Mouse (Mus musculus): ENCODE measurements at regions not wholly inside any gene's neighbourhood (a gene's known extent, or its start where the extent isn't known, plus 50 kb on each side); places are given as distances from the start of the nearest gene placed in this dataset.
A peak's percentile ranks its signal among the peaks of the same experiment; 100 is the strongest.

DNA sequence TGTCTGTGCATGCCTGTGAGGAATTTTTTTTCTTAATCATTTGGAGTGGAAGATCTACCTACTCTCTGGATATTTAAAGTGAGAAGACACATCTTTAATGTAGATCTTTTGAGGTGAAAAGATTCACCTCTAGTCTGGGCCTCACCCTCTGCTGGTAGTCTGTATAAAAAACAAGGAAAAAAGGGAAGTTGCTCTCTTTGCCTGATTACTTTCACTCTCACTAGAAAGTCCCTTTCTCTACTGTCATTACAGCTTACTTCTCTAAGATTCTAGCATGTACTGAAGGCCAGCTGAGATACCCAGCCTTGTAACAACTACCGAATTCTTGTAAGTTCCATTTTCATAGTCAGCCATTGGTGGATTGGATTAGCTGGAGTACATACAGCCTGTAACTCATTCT is 3791.9 kb downstream of the 9330182O14Rik start:
- Histone ChIP-seq H3K27ac (ENCODE audit: low read depth, low read length) (no peak overlapping the region), H3K9me3 (ENCODE audit: control insufficient read depth) (no peaks in the 10 kb centered on the region), H3K4me2 (replicated peaks; ENCODE audit: low read depth) (no peak overlapping the region), H3K9ac (ENCODE audit: low read depth, low read length) (no peak overlapping the region), H3K4me1 (replicated peaks; ENCODE audit: control insufficient read depth, insufficient read depth, low read length) (no peaks in the 10 kb centered on the region), H3K4me3 (ENCODE audit: low read depth, low read length) (no peak overlapping the region), H3K36me3 (ENCODE audit: control insufficient read depth, insufficient read depth) (no peaks in the 10 kb centered on the region), H3K27me3 (replicated peaks; ENCODE audit: control insufficient read depth, insufficient read depth, low read length) (no peaks in the 10 kb centered on the region)
- WGBS = 79% methylated on average over 1 of the region's 1 CpGs
- no peak for TF ChIP-seq CTCF (IDR thresholded peaks at IDR 0.05; ENCODE audit: low read depth)
- no peak for ATAC-seq

DNA sequence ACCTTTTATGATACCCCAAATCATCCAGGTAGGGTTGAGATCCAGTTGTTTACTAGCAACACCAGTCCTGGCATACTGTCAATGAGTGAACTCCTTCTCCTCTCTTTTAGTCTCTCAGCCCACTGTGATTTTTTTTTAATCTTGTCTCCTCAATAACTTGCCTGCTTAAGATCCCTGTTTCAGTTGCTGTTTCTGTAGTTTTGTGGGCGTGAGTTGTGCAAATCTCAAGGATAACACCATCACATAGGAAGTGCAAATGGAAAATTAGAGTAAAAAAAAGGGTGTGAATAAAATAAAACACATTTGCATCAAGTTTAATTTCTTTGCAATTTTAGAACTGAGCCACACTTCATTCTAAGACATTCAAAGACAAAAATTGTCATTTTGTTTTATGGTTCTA is 3799.4 kb downstream of the 9330182O14Rik start:
- Histone ChIP-seq H3K27me3 (replicated peaks; ENCODE audit: control insufficient read depth, insufficient read depth, low read length) (no peaks in the 10 kb centered on the region), H3K27ac (ENCODE audit: low read depth, low read length) (no peak overlapping the region), H3K9ac (ENCODE audit: low read depth, low read length) (no peak overlapping the region), H3K36me3 (ENCODE audit: control insufficient read depth, insufficient read depth) (no peaks in the 10 kb centered on the region), H3K4me1 (replicated peaks; ENCODE audit: control insufficient read depth, insufficient read depth, low read length) (no peaks in the 10 kb centered on the region), H3K9me3 (ENCODE audit: control insufficient read depth) (no peaks in the 10 kb centered on the region), H3K4me3 (ENCODE audit: low read depth, low read length) (no peak overlapping the region), H3K4me2 (replicated peaks; ENCODE audit: low read depth) (no peak overlapping the region)
- 81% methylated on average over 1 of the region's 1 CpGs for WGBS
- TF ChIP-seq CTCF (IDR thresholded peaks at IDR 0.05; ENCODE audit: low read depth) = no peak
- ATAC-seq = no peak

DNA sequence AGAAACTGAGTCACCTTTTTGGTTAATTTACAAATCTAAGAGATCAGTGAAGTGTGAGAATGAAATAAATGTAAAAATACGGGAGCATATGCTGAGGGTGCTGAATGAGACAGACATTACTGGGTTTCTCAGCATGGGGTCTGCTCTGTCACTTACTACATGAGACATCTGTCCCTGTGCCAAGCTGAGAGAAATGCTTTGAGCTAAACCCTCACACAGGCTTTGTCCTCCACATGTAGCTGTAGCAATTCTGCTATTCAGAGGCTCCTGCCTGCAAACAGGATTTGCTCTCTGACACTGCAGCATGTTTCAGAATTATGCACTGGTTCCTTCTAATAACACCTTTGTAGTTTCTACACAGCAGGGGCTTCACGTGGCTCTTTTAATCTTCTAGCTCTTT is 3806.3 kb downstream of the 9330182O14Rik start:
- TF ChIP-seq CTCF (IDR thresholded peaks at IDR 0.05; ENCODE audit: low read depth) = no peak
- Histone ChIP-seq H3K9ac (ENCODE audit: low read depth, low read length) (no peak overlapping the region), H3K9me3 (ENCODE audit: control insufficient read depth) (no peaks in the 10 kb centered on the region), H3K27ac (ENCODE audit: low read depth, low read length) (no peak overlapping the region), H3K4me2 (replicated peaks; ENCODE audit: low read depth) (no peak overlapping the region), H3K36me3 (ENCODE audit: control insufficient read depth, insufficient read depth) (no peaks in the 10 kb centered on the region), H3K4me3 (ENCODE audit: low read depth, low read length) (no peak overlapping the region), H3K4me1 (replicated peaks; ENCODE audit: control insufficient read depth, insufficient read depth, low read length) (no peaks in the 10 kb centered on the region), H3K27me3 (replicated peaks; ENCODE audit: control insufficient read depth, insufficient read depth, low read length) (no peaks in the 10 kb centered on the region)
- ATAC-seq = no peak
- 65% methylated on average over 2 of the region's 2 CpGs for WGBS

DNA sequence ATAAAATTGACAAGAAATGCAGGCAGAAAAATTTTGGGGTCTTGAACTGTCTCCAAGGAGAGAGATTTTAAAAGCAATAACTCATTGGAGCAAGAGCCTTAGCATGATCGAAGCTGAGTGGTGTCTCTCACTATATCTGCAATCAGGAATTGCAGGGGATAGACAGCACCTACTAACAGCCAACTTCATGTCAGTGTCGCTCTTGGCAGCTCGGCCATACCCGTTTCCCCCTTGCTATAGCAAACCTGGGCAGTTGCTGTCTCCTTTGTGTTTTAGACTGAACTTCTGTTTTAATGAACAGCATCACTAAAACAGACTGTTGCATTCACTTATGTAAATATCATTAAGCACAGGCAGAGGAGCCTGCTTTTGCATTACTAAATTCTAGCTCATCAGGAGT is 3806.7 kb downstream of the 9330182O14Rik start:
- Histone ChIP-seq H3K9me3 (ENCODE audit: control insufficient read depth) (no peaks in the 10 kb centered on the region), H3K27me3 (replicated peaks; ENCODE audit: control insufficient read depth, insufficient read depth, low read length) (no peaks in the 10 kb centered on the region), H3K36me3 (ENCODE audit: control insufficient read depth, insufficient read depth) (no peaks in the 10 kb centered on the region), H3K4me3 (ENCODE audit: low read depth, low read length) (no peak overlapping the region), H3K4me2 (replicated peaks; ENCODE audit: low read depth) (no peak overlapping the region), H3K4me1 (replicated peaks; ENCODE audit: control insufficient read depth, insufficient read depth, low read length) (no peaks in the 10 kb centered on the region), H3K9ac (ENCODE audit: low read depth, low read length) (no peak overlapping the region), H3K27ac (ENCODE audit: low read depth, low read length) (no peak overlapping the region)
- TF ChIP-seq CTCF (IDR thresholded peaks at IDR 0.05; ENCODE audit: low read depth) = no peak
- 85% methylated on average over 4 of the region's 4 CpGs for WGBS
- ATAC-seq = no peak

DNA sequence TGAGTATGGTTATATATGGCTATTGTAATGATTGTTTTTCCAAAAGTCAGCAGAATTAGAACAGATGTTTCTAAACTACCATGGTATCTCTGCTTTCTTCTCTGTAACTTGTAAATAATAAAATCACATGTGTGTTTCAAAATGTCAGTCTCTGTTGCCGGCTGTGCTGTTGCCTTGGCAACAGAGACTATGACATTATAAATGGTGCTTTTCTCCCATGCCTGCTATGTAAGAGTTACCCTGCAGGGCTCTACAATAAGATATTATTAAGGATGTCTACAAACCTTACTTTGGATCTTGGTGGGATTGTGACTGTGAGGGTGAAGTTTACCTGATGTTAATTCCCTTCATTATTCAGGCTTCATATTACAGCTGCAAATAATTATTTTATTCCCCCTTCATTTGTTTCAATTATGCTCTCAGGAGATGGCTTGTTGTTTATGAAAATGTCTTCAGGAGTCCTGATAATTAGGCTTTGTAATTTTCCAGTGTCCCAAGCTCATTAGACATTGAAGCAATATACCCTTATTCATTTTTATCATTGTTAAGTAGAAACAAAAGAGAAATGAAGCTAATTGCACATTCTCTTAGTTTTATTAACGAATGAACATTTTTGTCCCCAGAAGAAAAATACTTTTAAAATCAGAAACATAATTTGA is 3808.0 kb downstream of the 9330182O14Rik start:
- no peak for ATAC-seq
- H3K9me3 ChIP-seq (ENCODE audit: control insufficient read depth) = no peaks in the 10 kb centered on the region
- no peak overlapping the region for H3K4me3 ChIP-seq (ENCODE audit: low read depth, low read length)
- no peak overlapping the region for H3K27ac ChIP-seq (ENCODE audit: low read depth, low read length)
- no peaks in the 10 kb centered on the region for H3K27me3 ChIP-seq (replicated peaks; ENCODE audit: control insufficient read depth, insufficient read depth, low read length)
- no peaks in the 10 kb centered on the region for H3K36me3 ChIP-seq (ENCODE audit: control insufficient read depth, insufficient read depth)
- no peak overlapping the region for H3K9ac ChIP-seq (ENCODE audit: low read depth, low read length)
- no peaks in the 10 kb centered on the region for H3K4me1 ChIP-seq (replicated peaks; ENCODE audit: control insufficient read depth, insufficient read depth, low read length)
- WGBS = 58% methylated on average over 2 of the region's 2 CpGs
- TF ChIP-seq CTCF (IDR thresholded peaks at IDR 0.05; ENCODE audit: low read depth) = no peak
- H3K4me2 ChIP-seq (replicated peaks; ENCODE audit: low read depth) = no peak overlapping the region

DNA sequence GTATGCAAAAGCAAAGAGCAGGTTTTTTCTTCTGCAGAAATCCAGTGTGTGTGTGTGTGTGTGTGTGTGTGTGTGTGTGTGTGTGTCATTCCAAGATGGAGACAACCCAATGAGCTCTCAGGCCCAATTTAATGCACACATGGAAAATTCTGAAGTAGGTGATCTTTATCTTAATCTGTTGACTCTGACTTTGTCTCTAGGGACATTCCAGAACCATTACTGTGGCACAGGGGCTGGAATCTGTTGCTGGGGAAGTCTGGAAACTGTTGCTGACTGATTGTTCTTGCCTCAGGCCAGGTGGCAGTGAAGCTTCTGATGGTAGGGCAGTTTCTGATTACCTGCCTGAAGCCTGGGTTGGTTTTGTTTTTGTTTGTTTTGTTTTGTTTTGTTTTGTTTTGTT is 3850.8 kb downstream of the 9330182O14Rik start:
- Histone ChIP-seq H3K4me2 (replicated peaks; ENCODE audit: low read depth) (no peak overlapping the region), H3K4me1 (replicated peaks; ENCODE audit: control insufficient read depth, insufficient read depth, low read length) (no peaks in the 10 kb centered on the region), H3K4me3 (ENCODE audit: low read depth, low read length) (no peak overlapping the region), H3K36me3 (ENCODE audit: control insufficient read depth, insufficient read depth) (no peaks in the 10 kb centered on the region), H3K27ac (ENCODE audit: low read depth, low read length) (no peak overlapping the region), H3K9ac (ENCODE audit: low read depth, low read length) (no peak overlapping the region), H3K9me3 (ENCODE audit: control insufficient read depth) (no peaks in the 10 kb centered on the region), H3K27me3 (replicated peaks; ENCODE audit: control insufficient read depth, insufficient read depth, low read length) (no peaks in the 10 kb centered on the region)
- no peak for ATAC-seq
- TF ChIP-seq CTCF (IDR thresholded peaks at IDR 0.05; ENCODE audit: low read depth) = no peak

DNA sequence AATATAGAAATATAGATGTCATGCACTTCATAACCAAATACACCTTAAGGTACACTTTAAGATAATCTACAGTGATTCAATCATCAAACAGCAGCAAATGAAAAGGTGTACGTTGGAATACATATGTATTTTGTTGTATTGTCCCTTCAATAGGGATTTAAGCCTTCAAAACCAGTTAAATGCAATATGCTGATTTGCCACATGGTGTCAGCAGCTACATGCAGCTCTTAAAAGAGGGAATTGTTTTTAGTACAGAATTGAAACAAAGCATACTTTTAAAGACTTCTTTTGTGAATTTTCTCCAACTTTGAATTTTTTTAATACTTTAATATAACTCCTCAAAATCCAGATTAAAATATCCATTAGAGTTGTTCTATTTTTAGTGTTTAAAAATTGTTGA is 3857.1 kb downstream of the 9330182O14Rik start:
- H3K36me3 ChIP-seq (ENCODE audit: control insufficient read depth, insufficient read depth) = no peaks in the 10 kb centered on the region
- peak; percentile 83 for TF ChIP-seq CTCF (IDR thresholded peaks at IDR 0.05; ENCODE audit: low read depth)
- no peak overlapping the region for H3K9ac ChIP-seq (ENCODE audit: low read depth, low read length)
- ATAC-seq = no peak
- no peaks in the 10 kb centered on the region for H3K27me3 ChIP-seq (replicated peaks; ENCODE audit: control insufficient read depth, insufficient read depth, low read length)
- no peak overlapping the region for H3K27ac ChIP-seq (ENCODE audit: low read depth, low read length)
- H3K4me2 ChIP-seq (replicated peaks; ENCODE audit: low read depth) = no peak overlapping the region
- H3K4me3 ChIP-seq (ENCODE audit: low read depth, low read length) = no peak overlapping the region
- no peaks in the 10 kb centered on the region for H3K4me1 ChIP-seq (replicated peaks; ENCODE audit: control insufficient read depth, insufficient read depth, low read length)
- H3K9me3 ChIP-seq (ENCODE audit: control insufficient read depth) = no peaks in the 10 kb centered on the region
- WGBS = 31% methylated on average over 1 of the region's 1 CpGs

All from intestine, postnatal 0 days (tissue).